Mouse (Mus musculus): Measurements from ENCODE around the gene Pdcd5.

Gene Pdcd5

DNA sequence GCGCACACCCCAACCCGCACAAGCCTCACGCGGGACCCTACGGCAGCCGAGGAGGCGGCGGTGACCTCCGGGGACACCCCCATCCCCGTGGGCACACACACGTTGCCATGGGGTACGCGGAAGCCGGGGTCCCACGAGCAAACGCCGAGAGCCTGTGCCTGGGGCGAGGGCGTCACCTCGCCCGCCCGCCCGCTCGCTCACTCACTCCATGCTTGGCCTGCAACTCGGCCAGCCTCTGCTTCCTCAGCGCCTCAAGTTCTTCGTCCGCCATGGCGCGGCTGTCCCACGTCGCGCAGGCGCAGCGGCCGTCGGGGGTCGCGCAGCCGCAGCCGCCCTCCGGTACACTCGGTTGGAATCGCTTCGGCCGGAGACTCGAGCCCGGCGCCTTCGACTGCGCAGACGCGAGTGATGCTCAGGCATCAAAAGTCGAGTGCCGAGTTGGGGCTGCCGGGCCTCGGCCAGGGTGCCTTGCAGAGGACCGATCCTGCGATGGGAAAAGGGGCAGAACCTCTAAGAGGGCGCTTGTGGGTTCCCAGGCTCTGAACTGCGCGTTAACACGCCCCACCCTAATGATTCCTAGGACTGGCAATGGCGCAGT is at the start of gene Pdcd5:
Pdcd5 (minus strand) TSS at position 421 of the 598 bp plus-strand sequence.
- DNase-seq (ENCODE audit: low spot score), result peak; percentile 90

DNA sequence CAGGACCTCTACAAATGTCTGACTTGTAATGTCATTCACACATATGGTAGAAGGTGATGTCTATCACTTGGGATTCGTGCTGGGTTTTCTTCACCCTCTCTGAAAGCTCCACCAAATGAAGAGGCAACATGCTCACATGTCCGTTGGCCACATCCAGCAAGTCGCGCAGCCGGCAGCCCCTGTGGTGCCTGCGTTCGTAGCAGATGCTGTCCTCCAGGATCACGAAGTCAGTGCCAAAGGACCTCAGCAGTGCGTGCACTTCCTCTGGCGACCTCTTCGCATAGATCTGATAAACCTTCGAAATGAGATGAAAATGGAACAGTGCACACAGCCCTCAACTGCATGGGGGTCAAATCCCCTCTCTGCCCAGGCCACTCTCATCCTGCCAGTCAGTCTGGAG is 45.3 kb upstream of the Pdcd5 start:
- DNase-seq (ENCODE audit: low spot score), result no peak

DNA sequence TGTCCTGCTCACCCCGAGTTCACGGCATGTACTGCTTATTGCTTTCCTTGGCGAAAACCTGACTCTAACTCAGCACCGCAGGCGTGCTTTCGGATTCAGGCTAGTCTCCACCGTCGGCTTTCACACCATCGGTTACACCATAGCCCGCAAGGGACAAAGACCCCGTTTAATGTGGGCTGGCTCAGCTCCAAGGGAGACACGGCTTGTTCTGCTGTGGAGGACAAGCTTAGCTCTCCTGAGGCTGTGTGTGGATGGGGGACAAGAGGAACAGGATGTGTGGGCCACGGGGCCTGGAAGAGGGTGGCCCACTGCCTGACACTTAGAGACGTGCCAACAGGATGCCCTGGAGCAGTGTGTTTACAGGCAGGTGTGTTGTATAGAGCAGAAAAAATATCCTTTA is 44.8 kb upstream of the Pdcd5 start:
- no peak for DNase-seq (ENCODE audit: low spot score)

DNA sequence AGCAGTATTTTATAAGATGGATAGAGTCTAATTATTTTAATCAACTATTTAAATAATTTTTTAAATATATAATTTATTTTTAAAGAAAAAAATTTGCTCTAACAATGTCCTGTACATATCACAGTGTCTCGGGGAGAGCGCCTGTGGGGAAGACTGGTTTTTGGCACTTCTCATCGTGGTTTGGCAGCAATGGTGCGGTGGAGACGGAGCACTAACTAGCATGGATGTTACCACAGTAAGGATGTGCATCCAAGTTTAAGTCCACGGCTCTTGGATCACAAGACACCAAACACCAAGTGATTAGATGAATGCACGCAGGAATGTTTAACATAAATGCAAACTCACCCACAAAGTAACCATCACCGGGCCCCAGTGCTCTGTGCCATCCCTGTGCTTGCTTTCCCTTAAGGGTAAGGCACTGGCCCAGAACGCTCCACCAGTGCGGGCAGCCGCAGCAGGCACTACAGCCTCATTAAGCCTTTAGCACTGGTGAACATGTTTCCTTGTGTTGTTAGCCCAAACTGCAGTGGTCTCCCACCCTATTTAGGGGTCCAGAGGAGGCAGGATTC is 41.5 kb upstream of the Pdcd5 start:
- DNase-seq (ENCODE audit: low spot score), result no peak

DNA sequence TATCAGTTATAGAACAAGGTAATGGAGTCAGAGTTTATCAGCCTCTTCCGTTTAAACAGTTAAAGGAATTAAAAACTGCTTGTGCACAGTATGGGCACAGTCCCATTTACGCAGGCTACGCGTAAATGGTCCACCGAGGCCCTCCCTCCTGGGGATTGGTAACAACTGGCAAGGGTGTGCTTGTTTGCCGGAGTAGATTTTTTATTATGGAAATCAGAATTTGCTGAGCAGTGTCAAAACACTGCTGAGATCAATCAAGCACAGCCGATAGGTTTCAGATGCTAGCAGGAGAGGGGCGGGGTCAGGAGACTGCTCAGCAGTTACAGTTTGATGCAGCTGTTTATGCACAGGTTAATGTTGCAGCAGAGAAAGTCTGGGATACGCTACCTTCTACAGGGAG is 41.0 kb upstream of the Pdcd5 start:
- no peak for DNase-seq (ENCODE audit: low spot score)

DNA sequence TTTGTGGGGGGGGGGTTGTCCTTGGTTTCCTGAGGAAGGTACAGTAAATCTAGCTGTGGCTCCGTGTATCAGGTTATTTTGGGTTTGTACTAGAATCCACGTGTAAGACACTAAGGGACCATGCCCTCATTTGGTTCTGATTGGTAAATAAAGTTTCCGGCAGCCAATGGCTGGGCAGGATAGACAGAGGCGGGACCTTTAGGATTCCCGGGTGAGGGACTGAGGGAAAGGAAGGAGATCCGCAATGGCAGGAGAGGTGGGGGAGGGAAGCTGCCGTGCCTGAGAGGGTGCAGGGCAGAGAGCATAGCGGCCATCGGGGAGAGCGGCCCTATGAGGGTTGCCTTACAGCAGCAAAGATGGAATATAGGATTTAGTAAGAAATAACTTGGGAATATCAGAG is 39.9 kb upstream of the Pdcd5 start:
- DNase-seq (ENCODE audit: low spot score), result no peak

DNA sequence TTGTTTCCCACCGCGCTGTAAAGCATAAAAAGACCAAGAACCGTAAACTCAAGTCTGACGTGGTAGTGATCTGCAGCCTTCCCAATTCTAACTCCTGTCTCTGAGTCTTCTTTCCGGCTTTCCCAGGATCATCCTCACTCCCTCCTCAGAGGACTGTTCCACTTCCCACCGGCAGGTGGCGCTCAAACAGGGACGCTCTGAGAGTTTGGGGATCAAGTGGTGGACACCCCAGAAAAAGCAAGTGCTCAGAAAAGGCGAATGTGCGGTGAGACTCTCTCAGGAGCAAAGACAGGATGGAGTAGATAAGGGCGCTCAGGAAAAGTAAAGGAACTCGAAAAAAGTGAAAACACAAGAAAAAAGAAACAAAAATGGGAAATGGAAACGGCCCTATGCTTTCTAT is 39.4 kb upstream of the Pdcd5 start:
- DNase-seq (ENCODE audit: low spot score), result peak; percentile 10

DNA sequence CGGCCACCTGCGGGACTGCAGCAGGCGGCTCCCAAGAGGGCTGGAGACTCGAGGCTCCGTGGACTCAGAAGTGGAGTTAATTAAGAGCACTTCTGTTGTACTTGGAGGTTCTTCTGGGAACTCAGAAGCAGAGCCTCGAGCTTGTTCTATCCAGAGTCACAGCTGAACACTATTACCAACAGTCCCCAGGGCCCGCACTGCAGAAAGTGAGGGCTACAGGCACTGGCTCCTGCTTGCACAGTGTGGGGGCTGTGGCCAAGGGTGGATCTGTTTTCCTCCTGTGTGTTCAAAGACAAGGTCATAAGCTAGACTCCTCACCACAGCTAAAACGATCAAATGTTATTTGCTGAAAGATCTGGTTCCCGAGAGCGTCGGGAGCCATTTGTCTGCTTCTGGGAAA is 38.9 kb upstream of the Pdcd5 start:
- no peak for DNase-seq (ENCODE audit: low spot score)

DNA sequence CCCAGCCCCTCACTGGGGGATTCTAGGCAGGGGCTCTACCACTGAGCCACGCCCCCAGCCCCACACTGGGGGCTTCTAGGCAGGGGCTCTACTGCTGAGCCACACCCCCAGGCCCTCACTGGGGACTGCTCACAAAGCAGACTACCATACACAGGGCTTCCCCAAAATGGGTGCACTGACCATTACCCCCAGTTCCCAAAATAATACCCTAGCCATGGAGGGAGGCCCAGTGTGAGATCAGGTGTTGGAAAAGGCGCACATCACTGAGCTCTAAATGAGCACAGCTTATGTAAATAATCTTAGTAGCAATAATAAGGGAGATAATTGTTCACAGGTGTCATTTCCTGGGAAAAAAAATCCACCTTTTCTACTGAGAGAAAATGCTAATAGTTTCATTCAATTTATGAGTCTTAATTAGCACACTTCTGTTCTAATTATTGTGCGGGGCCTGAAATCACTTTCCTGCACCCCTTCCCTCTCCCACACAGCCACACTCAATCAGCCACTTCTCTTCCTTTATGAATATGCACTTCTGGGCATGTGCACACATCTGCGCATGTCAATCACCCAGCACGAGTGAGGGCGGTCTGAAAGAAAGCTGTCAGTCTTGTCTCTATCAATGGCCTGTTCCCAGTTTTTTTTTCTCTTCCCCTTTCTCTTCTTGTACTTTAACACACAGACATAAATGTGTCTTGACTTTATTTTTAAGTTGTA is 36.2 kb upstream of the Pdcd5 start:
- no peak for DNase-seq (ENCODE audit: low spot score)

DNA sequence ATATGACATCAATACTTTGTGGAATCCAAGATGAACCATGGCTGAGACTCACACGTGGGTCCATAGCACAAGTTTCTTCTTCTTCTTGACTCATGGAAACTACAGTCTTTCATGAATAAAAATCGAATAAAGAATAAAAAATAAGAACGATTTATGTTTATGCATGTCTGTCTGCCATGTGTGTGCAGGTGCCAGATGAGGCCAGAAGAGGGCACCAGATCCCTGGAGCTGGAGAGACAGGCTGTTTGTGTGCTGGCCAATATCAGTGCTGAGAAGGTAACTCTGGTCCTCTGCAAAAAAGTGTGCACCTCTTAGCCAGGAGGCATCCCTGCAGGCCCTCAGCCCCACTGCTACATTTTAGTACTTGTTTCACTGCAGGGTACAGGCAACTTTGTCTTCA is 34.2 kb upstream of the Pdcd5 start:
- no peak for DNase-seq (ENCODE audit: low spot score)

DNA sequence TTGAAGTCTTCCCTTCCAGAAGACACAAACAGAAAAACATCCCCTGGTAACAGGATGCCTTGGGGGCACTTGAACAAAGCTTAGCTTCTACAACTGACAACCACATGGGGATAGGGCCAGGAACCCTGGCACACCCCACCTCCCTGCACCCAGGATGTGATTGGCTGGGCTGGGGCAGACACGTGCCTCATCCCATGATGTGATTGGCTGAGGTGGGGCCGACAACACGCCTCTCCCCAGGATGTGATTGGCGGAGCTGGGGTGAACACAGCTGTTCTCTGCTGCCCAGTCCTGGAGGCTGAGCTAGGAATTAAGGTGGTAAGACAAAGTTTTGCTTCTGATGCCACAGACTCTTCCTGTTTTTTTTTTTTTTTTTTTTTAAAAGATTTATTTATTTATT is 31.7 kb upstream of the Pdcd5 start:
- DNase-seq (ENCODE audit: low spot score), result no peak

DNA sequence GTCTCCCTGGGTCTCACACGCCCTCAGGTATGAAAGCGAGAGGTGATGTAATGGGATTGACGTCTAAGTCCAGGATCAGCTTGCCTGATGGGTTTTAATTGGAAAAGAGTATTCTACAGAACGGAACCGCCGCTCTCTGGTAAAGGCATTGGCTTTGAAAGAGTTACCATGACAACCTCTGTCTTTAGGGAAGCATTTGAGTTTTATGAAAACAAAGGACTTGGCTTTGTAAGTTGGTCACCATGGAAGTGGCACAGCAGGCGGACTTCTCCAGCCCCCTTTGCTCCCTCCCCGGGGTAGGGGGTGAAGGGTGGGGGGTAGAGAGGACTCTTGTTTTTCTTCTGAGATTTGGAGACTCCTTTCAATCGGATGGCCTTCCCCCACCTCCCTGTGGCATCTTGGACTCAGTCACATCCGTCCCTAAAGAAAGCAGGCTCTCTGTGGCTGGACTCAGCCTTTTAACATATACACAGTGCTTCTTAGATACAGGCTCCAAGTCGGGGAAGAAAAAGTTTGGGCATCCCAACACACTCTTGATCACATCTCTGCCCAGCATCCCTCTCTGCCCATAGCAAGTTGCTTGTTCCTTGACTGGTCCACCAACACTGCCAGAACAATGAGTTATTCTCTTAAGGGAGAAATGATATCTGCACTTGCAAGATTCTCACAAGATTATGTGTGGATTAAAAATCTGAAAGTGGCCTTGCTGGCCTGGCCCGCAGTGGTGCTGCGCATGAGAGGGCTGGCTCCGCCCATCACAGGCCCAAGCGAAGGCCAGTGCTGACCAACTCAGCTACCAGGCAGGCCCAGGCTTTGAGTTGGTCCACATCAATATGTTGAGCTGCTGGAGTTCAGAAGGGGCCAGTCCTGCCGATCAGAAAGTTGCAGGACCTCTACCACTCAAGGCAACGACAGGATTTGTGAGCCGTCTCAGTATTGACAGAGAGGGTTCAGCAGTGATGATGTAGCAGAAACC is 21.0 kb upstream of the Pdcd5 start:
- DNase-seq (ENCODE audit: low spot score), result no peak

DNA sequence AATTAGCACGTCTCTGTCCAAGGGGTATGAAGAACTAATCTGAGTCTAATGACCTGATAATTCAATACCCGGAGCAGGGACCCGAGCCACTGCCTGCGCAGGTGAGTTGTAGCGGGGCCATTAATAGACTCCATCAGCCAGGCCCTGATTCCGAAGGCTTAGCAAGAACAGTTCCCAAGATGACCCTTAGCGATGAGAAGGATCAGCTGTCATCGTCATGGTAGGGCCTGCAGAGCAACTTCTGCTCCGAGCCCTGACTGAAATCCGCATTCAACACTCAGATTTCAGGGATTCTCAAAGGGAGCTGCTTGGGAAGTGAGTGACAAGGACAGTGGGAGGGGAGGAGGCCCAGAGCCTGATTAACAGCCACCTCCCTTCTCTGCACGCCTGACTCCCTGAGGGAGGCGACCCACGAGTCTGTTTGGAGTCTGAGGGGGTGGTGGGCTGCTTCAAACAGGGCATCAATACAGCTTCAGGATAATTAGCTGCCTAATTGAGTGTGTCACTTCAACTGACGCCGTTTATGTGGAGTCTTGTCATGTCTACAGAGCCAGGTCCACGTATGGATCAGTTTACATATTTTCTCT is 16.6 kb upstream of the Pdcd5 start:
- no peak for DNase-seq (ENCODE audit: low spot score)

DNA sequence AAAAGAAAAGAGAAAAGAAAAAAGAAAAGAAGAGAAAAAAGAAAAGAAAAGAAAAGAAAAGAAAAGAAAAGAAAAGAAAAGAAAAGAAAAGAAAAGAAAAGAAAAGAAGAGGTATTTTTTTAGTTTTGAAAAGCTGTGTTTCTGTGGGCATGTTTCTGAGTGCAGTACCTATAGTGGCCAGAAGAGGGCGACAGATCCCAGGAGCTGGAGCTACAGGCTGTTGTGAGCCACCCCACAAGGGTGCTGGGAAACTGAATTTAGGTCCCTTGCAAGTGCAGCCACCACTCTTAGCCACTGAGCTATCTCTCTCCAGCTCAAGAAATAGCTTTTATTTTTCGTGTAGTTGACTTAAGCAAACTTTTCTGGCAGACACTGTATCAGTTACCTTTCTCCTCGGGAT is 11.9 kb upstream of the Pdcd5 start:
- peak; percentile 11 for DNase-seq (ENCODE audit: low spot score)

DNA sequence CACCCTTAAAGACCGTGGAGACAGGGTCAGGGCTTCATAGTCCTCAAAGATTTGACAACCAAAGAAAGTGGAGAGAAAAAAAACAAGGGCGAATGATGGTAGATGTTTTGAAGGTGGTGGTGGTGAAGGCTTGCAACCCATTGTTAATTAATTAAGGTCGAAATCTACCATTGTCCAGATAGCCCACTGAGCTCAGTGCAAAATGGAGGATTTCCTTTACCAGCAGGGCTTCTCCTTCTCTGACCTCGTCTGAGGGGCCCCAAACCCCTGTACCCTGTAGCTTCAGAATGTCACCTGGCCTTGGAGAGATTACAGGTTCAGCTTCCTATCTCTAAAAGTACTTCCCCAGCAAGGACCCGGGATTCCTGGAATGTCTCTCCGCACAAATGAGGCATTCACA is 10.5 kb upstream of the Pdcd5 start:
- no peak for DNase-seq (ENCODE audit: low spot score)

DNA sequence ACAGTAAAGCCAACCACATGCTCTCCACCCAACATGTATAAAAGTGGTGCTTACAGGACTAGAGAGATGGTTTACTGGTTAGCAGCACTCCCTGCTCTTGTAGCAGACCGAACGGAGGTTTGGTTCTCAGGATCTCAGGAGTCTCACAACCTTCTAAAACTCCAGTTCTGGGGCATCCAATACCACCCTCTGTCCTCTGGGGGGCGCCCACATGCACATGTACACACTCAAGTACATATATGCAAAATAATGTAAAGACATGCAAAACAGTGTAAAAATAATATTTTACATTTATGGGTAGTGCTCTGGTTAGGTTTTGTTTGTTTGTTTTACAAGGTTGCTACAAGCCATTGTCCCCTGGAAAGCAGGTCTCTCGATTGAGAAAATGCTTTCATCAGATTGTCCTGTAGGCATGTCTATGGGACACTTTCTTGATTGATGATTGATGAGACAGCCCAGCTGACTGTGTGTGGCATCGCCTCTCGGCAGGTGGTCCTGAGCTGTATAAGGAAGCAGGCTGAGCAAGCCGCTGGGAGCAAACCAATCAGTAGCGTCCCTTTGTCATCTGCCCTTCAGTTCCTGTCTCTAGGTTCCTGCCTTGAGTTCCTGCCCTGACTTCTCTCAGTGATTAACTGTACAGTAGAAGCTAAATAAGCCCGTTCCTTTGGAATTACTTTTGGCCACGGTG is 4.4 kb upstream of the Pdcd5 start:
- no peak for DNase-seq (ENCODE audit: low spot score)

DNA sequence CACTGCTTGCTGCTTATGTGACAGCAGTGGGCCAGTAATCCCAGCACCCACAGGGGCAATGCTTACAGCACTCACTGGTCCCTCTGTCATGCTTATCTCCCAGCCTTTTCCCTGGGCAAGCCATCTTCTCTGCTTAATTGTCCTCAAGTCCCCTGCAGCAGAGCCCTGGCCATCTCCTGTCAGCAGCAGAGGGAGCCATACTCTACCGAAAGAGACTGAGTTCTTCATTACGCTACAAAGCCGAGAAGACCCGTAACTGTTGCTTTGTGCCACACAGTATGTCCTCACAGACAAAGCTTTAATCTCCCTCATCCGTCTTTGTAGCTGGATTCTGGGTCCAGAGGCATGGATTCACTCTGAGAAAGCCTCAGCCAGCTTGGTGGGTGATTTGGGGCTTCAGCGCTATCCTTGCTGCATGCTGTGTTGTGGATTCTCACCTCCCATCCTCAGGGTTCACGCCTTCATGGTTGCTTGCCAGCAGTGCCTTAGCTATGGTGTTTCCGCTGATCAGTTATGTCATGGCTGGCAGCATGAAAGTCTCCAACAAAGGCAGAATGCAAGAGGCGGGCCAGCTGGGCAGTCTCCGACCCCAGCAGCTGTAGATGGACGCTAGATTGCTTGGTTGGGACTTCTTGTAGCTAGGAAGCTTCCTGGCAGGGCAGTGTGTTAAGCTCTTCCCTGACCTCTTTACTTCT is 3.5 kb upstream of the Pdcd5 start:
- DNase-seq (ENCODE audit: low spot score), result no peak

DNA sequence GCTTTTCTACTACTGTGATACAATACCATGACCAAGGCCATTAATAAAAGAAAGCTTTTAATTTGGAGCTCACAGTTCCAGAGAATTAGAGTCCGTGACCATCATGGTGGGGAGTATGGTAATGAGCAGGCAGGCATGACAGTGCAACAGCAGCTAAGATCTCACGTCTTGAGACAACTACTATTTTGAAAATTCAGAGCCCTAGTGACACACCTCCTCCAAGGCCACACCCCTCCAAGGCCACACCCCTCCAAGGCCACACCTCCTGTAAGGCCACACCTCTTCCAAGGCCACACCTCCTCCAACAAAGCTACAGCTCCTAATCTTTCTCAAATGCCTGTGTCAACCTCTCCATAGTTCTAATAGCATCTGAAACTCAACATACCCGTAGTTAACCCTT is 1.8 kb upstream of the Pdcd5 start:
- peak; percentile 35 for DNase-seq (ENCODE audit: low spot score)

DNA sequence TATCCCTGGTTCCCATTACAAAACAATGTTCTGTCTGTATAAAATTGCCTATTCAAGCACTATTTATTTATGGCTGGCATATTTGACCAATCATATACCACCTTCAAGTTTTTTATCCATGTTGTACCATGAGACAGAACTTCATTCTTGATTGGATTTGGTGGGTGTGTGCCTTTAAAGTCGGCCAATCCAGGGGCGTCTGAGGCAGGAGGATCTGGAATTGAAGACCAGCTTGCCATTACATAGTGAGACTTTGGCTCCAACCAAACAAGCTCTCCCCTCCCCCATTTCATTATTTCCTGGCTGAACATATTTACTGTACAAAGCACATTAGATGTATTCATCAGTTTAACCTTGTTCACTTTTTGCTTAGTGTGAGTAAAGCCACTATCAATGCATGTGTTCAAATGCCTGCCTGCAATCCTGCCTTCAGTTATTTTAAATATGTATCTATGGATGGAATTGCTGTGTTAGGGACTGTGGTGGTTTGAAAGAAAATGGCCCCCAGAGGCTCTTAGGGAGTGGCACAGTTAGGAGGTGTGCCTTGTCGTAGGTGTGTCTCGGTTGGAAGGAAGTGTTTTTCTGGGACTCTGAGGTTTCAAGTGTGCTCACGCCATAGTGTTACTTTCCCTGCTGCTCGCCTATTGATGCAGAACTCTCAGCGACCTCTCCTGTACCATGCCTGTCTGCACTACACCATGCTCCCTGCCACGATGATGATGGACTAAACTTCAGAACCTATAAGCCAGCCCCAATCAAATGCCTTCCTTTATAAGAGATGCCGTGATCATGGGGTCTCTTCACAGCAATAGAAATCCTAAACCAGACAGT is 1.1 kb upstream of the Pdcd5 start:
- DNase-seq (ENCODE audit: low spot score), result no peak
